Mouse (Mus musculus): Measurements from ENCODE around the gene Sdk1.

Sdk1 gene

GRCm38 (mm10) chr5:141240841-141241543, at the start of gene Sdk1:
Gene Sdk1 (plus strand): TSS chr5:141241490.
- DNase-seq (ENCODE audit: low spot score), result peak; percentile 96

GRCm38 (mm10) chr5:141197278-141197677, 44.0 kb upstream of the Sdk1 start:
- DNase-seq (ENCODE audit: low spot score), result no peak

GRCm38 (mm10) chr5:141202276-141203065, 38.8 kb upstream of the Sdk1 start:
- DNase-seq (ENCODE audit: low spot score), result no peak

GRCm38 (mm10) chr5:141207061-141207460, 34.2 kb upstream of the Sdk1 start:
- no peak for DNase-seq (ENCODE audit: low spot score)

- DNase-seq (ENCODE audit: low spot score), result no peak
Observed at GRCm38 (mm10) chr5:141225243-141225642, 16.0 kb upstream of the Sdk1 start.

GRCm38 (mm10) chr5:141234326-141234725, 7.0 kb upstream of the Sdk1 start:
- no peak for DNase-seq (ENCODE audit: low spot score)

GRCm38 (mm10) chr5:141239401-141239800, 1.9 kb upstream of the Sdk1 start:
- DNase-seq (ENCODE audit: low spot score), result no peak

- DNase-seq (ENCODE audit: low spot score), result no peak
Observed at GRCm38 (mm10) chr5:141240441-141240840, 849 bp upstream of the Sdk1 start.

- DNase-seq (ENCODE audit: low spot score), result peak; percentile 52
Observed at GRCm38 (mm10) chr5:141241645-141242284, 475 bp downstream of the Sdk1 start.

GRCm38 (mm10) chr5:141243253-141243965, 2.1 kb downstream of the Sdk1 start:
- DNase-seq (ENCODE audit: low spot score), result peak; percentile 10

GRCm38 (mm10) chr5:141264253-141264652, 23.0 kb downstream of the Sdk1 start:
- no peak for DNase-seq (ENCODE audit: low spot score)

- DNase-seq (ENCODE audit: low spot score), result no peak
Observed at GRCm38 (mm10) chr5:141277112-141277511, 35.8 kb downstream of the Sdk1 start.

- DNase-seq (ENCODE audit: low spot score), result no peak
Observed at GRCm38 (mm10) chr5:141281751-141282150, 40.5 kb downstream of the Sdk1 start.

GRCm38 (mm10) chr5:141289611-141290010, 48.3 kb downstream of the Sdk1 start:
- DNase-seq (ENCODE audit: low spot score), result no peak

GRCm38 (mm10) chr5:141295240-141295639, 54.0 kb downstream of the Sdk1 start:
- DNase-seq (ENCODE audit: low spot score), result no peak

GRCm38 (mm10) chr5:141302287-141302694, 61.0 kb downstream of the Sdk1 start:
- no peak for DNase-seq (ENCODE audit: low spot score)

GRCm38 (mm10) chr5:141303746-141304145, 62.5 kb downstream of the Sdk1 start:
- no peak for DNase-seq (ENCODE audit: low spot score)

GRCm38 (mm10) chr5:141304706-141305105, 63.4 kb downstream of the Sdk1 start:
- DNase-seq (ENCODE audit: low spot score), result no peak

- DNase-seq (ENCODE audit: low spot score), result no peak
Observed at GRCm38 (mm10) chr5:141310641-141311040, 69.4 kb downstream of the Sdk1 start.

- DNase-seq (ENCODE audit: low spot score), result no peak
Observed at GRCm38 (mm10) chr5:141311801-141312200, 70.5 kb downstream of the Sdk1 start.

GRCm38 (mm10) chr5:141312305-141312704, 71.0 kb downstream of the Sdk1 start:
- DNase-seq (ENCODE audit: low spot score), result no peak

GRCm38 (mm10) chr5:141317095-141317494, 75.8 kb downstream of the Sdk1 start:
- no peak for DNase-seq (ENCODE audit: low spot score)
